Mouse (Mus musculus) hindbrain, embryonic 16.5 days (tissue): ENCODE measurements around the gene Tnr. TPM values are rescaled to one million over a fixed set of nuclear protein-coding genes. Genes with fewer than 3 reads are reported as not detected.

Experiments used
- ATAC-seq: fragments of 200-750 bp; cut with Nextera tagmentation; 2 replicates; pipeline ENCODE4 v1.8.0; 2017; ENCODE audit warnings: moderate TSS enrichment, moderate library complexity
- H3K27ac ChIP-seq: fragments of 300-500 bp; sonication (generic); 2 replicates; pipeline ENCODE4 v1.5.1; 2014; ENCODE audit warnings: low read depth, mild to moderate bottlenecking, control low read depth, low read length, moderate library complexity
- H3K27me3 ChIP-seq: fragments of 300-500 bp; sonication (generic); replicated peaks from 2 replicates; pipeline ENCODE4 v1.6.1; 2014; ENCODE audit warnings: low read length; ENCODE audit not compliant: control insufficient read depth, insufficient read depth
- H3K36me3 ChIP-seq: fragments of 300-500 bp; sonication (generic); 2 replicates; pipeline ENCODE4 v1.6.1; 2014; ENCODE audit warnings: mild to moderate bottlenecking, low read length, moderate library complexity, mixed read lengths; ENCODE audit not compliant: control insufficient read depth, insufficient read depth
- H3K4me1 ChIP-seq: fragments of 300-500 bp; sonication (generic); 2 replicates; pipeline ENCODE4 v1.6.1; 2014; ENCODE audit warnings: low read depth, low read length; ENCODE audit not compliant: control insufficient read depth, insufficient read depth
- H3K4me2 ChIP-seq: fragments of 300-500 bp; sonication (generic); 2 replicates; pipeline ENCODE4 v1.6.1; 2014; ENCODE audit warnings: mild to moderate bottlenecking, low read length, control low read depth, moderate library complexity
- H3K4me3 ChIP-seq: fragments of 300-500 bp; sonication (generic); 2 replicates; pipeline ENCODE4 v1.5.1; 2014; ENCODE audit warnings: mild to moderate bottlenecking, low read length, control low read depth, moderate library complexity
- H3K9ac ChIP-seq: fragments of 300-500 bp; sonication (generic); 2 replicates; pipeline ENCODE4 v1.6.1; 2014; ENCODE audit warnings: low read depth, mild to moderate bottlenecking, control low read depth, low read length, moderate library complexity
- H3K9me3 ChIP-seq: fragments of 300-500 bp; sonication (generic); 2 replicates; pipeline ENCODE4 v1.6.1; 2014; ENCODE audit warnings: mild to moderate bottlenecking, low read length, moderate library complexity; ENCODE audit not compliant: control insufficient read depth
- WGBS: fragments of 180-500 bp; shearing (Covaris S2); extraction: QIAGEN DNeasy Blood & Tissue Kit; methylation state at CpG from one replicate; pipeline ENCODE4 v1.1.7; 2014; 5-methylcytosine and 5-hydroxymethylcytosine counted together
- polyA plus RNA-seq: library from polyadenylated mRNA; unstranded; fragments of >200 nt; fragmentation: Nextera tagmentation; extraction: Ambion mirVana; gene quantifications from 2 replicates; pipeline ENCODE4 v1.2.1, GENCODE M21; 2015

The Tnr gene
- polyA plus RNA-seq, 1 experiment from 2014 or later = 5.6 TPM

- peaks cover 2% of the 10 kb centered on the region; the same call in 1 of the 2 replicates for H3K4me1 ChIP-seq
- 78% methylated on average over 1 of the region's 1 CpGs for whole genome bisulfite sequencing
- no peak for ATAC-seq
Observed at GRCm38 (mm10) chr1:159519206-159519605, 4.4 kb upstream of the Tnr start.

GRCm38 (mm10) chr1:159523069-159523468, 500 bp upstream of the Tnr start:
- no peak overlapping the region for H3K4me2 ChIP-seq
- peak; percentile 51; the same call in 1 of the 2 replicates for ATAC-seq
- H3K27ac ChIP-seq = no peak overlapping the region
- H3K27me3 ChIP-seq = peaks cover 2% of the 10 kb centered on the region; the same call in 1 of the 2 replicates
- H3K4me3 ChIP-seq = no peak overlapping the region
- peaks cover 3% of the 10 kb centered on the region; the same call in 1 of the 2 replicates for H3K4me1 ChIP-seq
- 67% methylated on average over 2 of the region's 2 CpGs for WGBS
- H3K36me3 ChIP-seq = no peaks in the 10 kb centered on the region
- H3K9me3 ChIP-seq = no peaks in the 10 kb centered on the region
- H3K9ac ChIP-seq = no peak overlapping the region

More at GRCm38 (mm10) chr1:159519206-159519605, 4.4 kb upstream of the Tnr start:
- Histone ChIP-seq H3K27ac (no peak overlapping the region), H3K27me3 (no peaks in the 10 kb centered on the region), H3K9me3 (no peaks in the 10 kb centered on the region), H3K9ac (no peak overlapping the region), H3K4me3 (no peak overlapping the region), H3K36me3 (no peaks in the 10 kb centered on the region), H3K4me2 (no peak overlapping the region)

GRCm38 (mm10) chr1:159524051-159524549, 531 bp downstream of the Tnr start:
- H3K4me1 ChIP-seq = peaks cover 3% of the 10 kb centered on the region; the same call in 1 of the 2 replicates
- peak overlapping the region; percentile 51 for H3K4me2 ChIP-seq
- peak; percentile 87 for ATAC-seq
- H3K36me3 ChIP-seq = no peaks in the 10 kb centered on the region
- H3K4me3 ChIP-seq = peak overlapping the region; percentile 47
- peaks cover 2% of the 10 kb centered on the region; the same call in 1 of the 2 replicates for H3K27me3 ChIP-seq
- no peaks in the 10 kb centered on the region for H3K9me3 ChIP-seq
- under 1% methylated on average over 18 of the region's 18 CpGs for WGBS
- peak overlapping the region; percentile 5 for H3K27ac ChIP-seq
- H3K9ac ChIP-seq = peak overlapping the region; percentile 47

GRCm38 (mm10) chr1:159532841-159533569, 9.4 kb downstream of the Tnr start:
- H3K27me3 ChIP-seq = no peaks in the 10 kb centered on the region
- no peaks in the 10 kb centered on the region for H3K9me3 ChIP-seq
- H3K27ac ChIP-seq = no peak overlapping the region
- H3K4me1 ChIP-seq = peaks cover 4% of the 10 kb centered on the region; the same call in 1 of the 2 replicates
- no peak overlapping the region for H3K4me2 ChIP-seq
- no peaks in the 10 kb centered on the region for H3K36me3 ChIP-seq
- peak; percentile 53 for ATAC-seq
- no peak overlapping the region for H3K9ac ChIP-seq
- no peak overlapping the region for H3K4me3 ChIP-seq
- 42% methylated on average over 4 of the region's 4 CpGs for WGBS

GRCm38 (mm10) chr1:159535582-159535981, 12.0 kb downstream of the Tnr start:
- Histone ChIP-seq H3K9ac (no peak overlapping the region), H3K4me2 (no peak overlapping the region), H3K27me3 (no peaks in the 10 kb centered on the region), H3K36me3 (no peaks in the 10 kb centered on the region), H3K9me3 (no peaks in the 10 kb centered on the region), H3K27ac (no peak overlapping the region), H3K4me3 (no peak overlapping the region), H3K4me1 (peaks cover 4% of the 10 kb centered on the region; the same call in 1 of the 2 replicates)
- no peak for ATAC-seq
- WGBS = 12% methylated on average over 4 of the region's 4 CpGs

- Histone ChIP-seq H3K27me3 (no peaks in the 10 kb centered on the region), H3K36me3 (no peaks in the 10 kb centered on the region), H3K4me1 (peaks cover 4% of the 10 kb centered on the region; the same call in 1 of the 2 replicates), H3K4me2 (no peak overlapping the region), H3K9me3 (no peaks in the 10 kb centered on the region), H3K9ac (no peak overlapping the region), H3K4me3 (no peak overlapping the region), H3K27ac (no peak overlapping the region)
- ATAC-seq = no peak
Observed at GRCm38 (mm10) chr1:159537541-159537940, 14.0 kb downstream of the Tnr start.

GRCm38 (mm10) chr1:159538076-159538475, 14.5 kb downstream of the Tnr start:
- Histone ChIP-seq H3K4me2 (no peak overlapping the region), H3K36me3 (no peaks in the 10 kb centered on the region), H3K27ac (no peak overlapping the region), H3K9ac (no peak overlapping the region), H3K4me1 (peaks cover 4% of the 10 kb centered on the region; the same call in 1 of the 2 replicates), H3K27me3 (no peaks in the 10 kb centered on the region), H3K4me3 (no peak overlapping the region), H3K9me3 (no peaks in the 10 kb centered on the region)
- 23% methylated on average over 7 of the region's 7 CpGs for WGBS
- no peak for ATAC-seq

GRCm38 (mm10) chr1:159545470-159546145, 22.0 kb downstream of the Tnr start:
- H3K27ac ChIP-seq = no peak overlapping the region
- 45% methylated on average over 9 of the region's 9 CpGs for WGBS

GRCm38 (mm10) chr1:159551036-159551435, 27.5 kb downstream of the Tnr start:
- H3K9ac ChIP-seq = no peak overlapping the region
- no peak overlapping the region for H3K27ac ChIP-seq
- no peaks in the 10 kb centered on the region for H3K36me3 ChIP-seq
- 56% methylated on average over 10 of the region's 10 CpGs for whole genome bisulfite sequencing
- H3K4me3 ChIP-seq = no peak overlapping the region
- peaks cover 3% of the 10 kb centered on the region; the same call in 1 of the 2 replicates for H3K4me1 ChIP-seq
- ATAC-seq = 0 out of 2 replicates have a peak, but pooled peaks have one; percentile 41
- H3K9me3 ChIP-seq = no peaks in the 10 kb centered on the region
- no peaks in the 10 kb centered on the region; the same call in 1 of the 2 replicates for H3K27me3 ChIP-seq
- no peak overlapping the region for H3K4me2 ChIP-seq

More at GRCm38 (mm10) chr1:159545470-159546145, 22.0 kb downstream of the Tnr start:
- ATAC-seq = no peak
- Histone ChIP-seq H3K4me3 (no peak overlapping the region), H3K27me3 (no peaks in the 10 kb centered on the region; the same call in 1 of the 2 replicates), H3K9ac (no peak overlapping the region), H3K4me2 (no peak overlapping the region), H3K9me3 (no peaks in the 10 kb centered on the region), H3K36me3 (no peaks in the 10 kb centered on the region), H3K4me1 (no peaks in the 10 kb centered on the region; the same call in 1 of the 2 replicates)
